Mouse (Mus musculus) G1E (cell line): ENCODE measurements around the gene Slc37a4.

Experiments
- CTCF ChIP-seq: IDR thresholded peaks from 2 replicates; pipeline ENCODE4 v1.5.1; 2012; ENCODE audit warnings: low read depth, low read length, inconsistent platforms, mixed read lengths
- GATA1 ChIP-seq: IDR thresholded peaks from 2 replicates; pipeline ENCODE4 v1.6.1; 2012; ENCODE audit warnings: borderline replicate concordance, low read length, inconsistent platforms, mixed read lengths

DNA sequence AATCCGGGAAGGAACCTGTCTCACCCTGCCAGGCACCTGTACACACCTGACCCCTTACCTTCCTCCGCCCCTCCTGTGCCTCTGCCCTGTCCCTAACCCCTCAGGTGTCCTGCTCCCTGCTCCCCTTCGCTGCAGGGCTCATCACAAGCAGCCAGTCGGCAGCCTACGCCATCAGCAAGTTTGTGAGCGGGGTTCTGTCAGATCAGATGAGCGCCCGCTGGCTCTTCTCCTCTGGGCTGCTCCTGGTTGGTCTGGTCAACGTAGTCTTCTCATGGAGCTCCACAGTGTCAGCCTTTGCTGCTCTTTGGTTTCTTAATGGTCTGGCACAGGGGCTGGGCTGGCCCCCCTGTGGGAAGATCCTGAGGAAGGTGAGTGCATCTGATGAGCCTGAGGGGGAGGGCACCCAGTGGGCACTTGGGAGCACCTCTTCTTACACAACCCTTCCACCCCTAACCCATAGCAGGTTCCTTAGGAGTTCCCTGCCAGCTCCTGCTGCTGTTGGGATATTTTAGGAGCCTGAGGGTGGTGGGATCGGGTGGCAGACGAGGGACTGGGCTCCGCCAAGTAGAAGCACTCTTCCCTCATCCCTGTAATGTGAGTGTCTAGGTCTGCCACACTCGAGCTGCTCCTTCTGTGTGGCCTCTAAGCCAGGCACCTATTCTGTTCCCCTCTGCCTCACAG, 2.6 kb downstream of the Slc37a4 start:
- TF ChIP-seq CTCF (no peak), GATA1 (no peak)
